Mouse (Mus musculus) liver, postnatal 0 days (tissue): Measurements from ENCODE around the gene Krtap3-3.

Experiments
- CTCF ChIP-seq: sonication (generic); IDR thresholded peaks from 2 replicates; pipeline ENCODE4 v1.5.1; 2016; ENCODE audit warnings: antibody characterized with exemption, low read depth
- EP300 ChIP-seq: IDR thresholded peaks from 2 replicates; pipeline ENCODE4 v1.6.1; 2016; ENCODE audit warnings: antibody characterized with exemption, low read depth, mild to moderate bottlenecking

- TF ChIP-seq EP300 (no peak), CTCF (no peak)
Measured at GRCm38 (mm10) chr11:99585096-99585495, 34.4 kb upstream of the Krtap3-3 start.
